Mouse (Mus musculus): Measurements from ENCODE around the gene Trabd2b.

Gene Trabd2b

GRCm38 (mm10) chr4:114401993-114402731, 4.4 kb upstream of the Trabd2b start:
- DNase-seq: no peak

GRCm38 (mm10) chr4:114405682-114406354, 706 bp upstream of the Trabd2b start:
- DNase-seq: peak; percentile 62 to 74

GRCm38 (mm10) chr4:114407516-114407915, 992 bp downstream of the Trabd2b start:
- DNase-seq: no peak

- DNase-seq: peak; percentile 39 to 45
Observed at GRCm38 (mm10) chr4:114408298-114408697, 1.8 kb downstream of the Trabd2b start.

GRCm38 (mm10) chr4:114408890-114409480, 2.5 kb downstream of the Trabd2b start:
- DNase-seq: peak in 1 of 2 experiments; percentile 13

GRCm38 (mm10) chr4:114409511-114409910, 3.0 kb downstream of the Trabd2b start:
- DNase-seq: no peak

- DNase-seq: no peak
Observed at GRCm38 (mm10) chr4:114410026-114410425, 3.5 kb downstream of the Trabd2b start.

- no peak for DNase-seq
Observed at GRCm38 (mm10) chr4:114410443-114410842, 3.9 kb downstream of the Trabd2b start.

GRCm38 (mm10) chr4:114410958-114411661, 4.6 kb downstream of the Trabd2b start:
- no peak for DNase-seq

GRCm38 (mm10) chr4:114411846-114412390, 5.4 kb downstream of the Trabd2b start:
- no peak for DNase-seq

- no peak for DNase-seq
Observed at GRCm38 (mm10) chr4:114415925-114416645, 9.6 kb downstream of the Trabd2b start.

- no peak for DNase-seq
Observed at GRCm38 (mm10) chr4:114420154-114420553, 13.6 kb downstream of the Trabd2b start.

GRCm38 (mm10) chr4:114423084-114423483, 16.6 kb downstream of the Trabd2b start:
- DNase-seq: no peak

- DNase-seq: no peak
Observed at GRCm38 (mm10) chr4:114425808-114426207, 19.3 kb downstream of the Trabd2b start.

GRCm38 (mm10) chr4:114432742-114433141, 26.2 kb downstream of the Trabd2b start:
- no peak for DNase-seq

GRCm38 (mm10) chr4:114433440-114433839, 26.9 kb downstream of the Trabd2b start:
- DNase-seq: no peak

GRCm38 (mm10) chr4:114434766-114435165, 28.2 kb downstream of the Trabd2b start:
- DNase-seq: no peak

- DNase-seq: no peak
Observed at GRCm38 (mm10) chr4:114435381-114435780, 28.9 kb downstream of the Trabd2b start.

- peak in 1 of 2 experiments; percentile 9 for DNase-seq
Observed at GRCm38 (mm10) chr4:114438764-114439163, 32.2 kb downstream of the Trabd2b start.

- no peak for DNase-seq
Observed at GRCm38 (mm10) chr4:114442186-114442585, 35.7 kb downstream of the Trabd2b start.

GRCm38 (mm10) chr4:114442661-114443060, 36.1 kb downstream of the Trabd2b start:
- DNase-seq: no peak

GRCm38 (mm10) chr4:114448393-114449052, 42.0 kb downstream of the Trabd2b start:
- DNase-seq: no peak

Data from spleen, adult 18-20 months (tissue).